In genomic region chr14:21568821-21569220, GRCm38 (mm10) we compare ENCODE assay signal across 18 mouse cellular contexts.
"Had no signal": no experiment of that assay in that cellular context is flagged by ENCODE, and none has a peak within 500 bp of the region (broad histone marks: within the 10 kb centered on the region; RNA-seq: fewer than 3 reads in every experiment).

No protein-coding gene starts in this region.

- ATAC-seq: liver, postnatal 0 days; lung, postnatal 0 days had no signal

- H3K4me3 ChIP-seq: kidney, embryonic 15.5 days; limb, embryonic 12.5 days; limb, embryonic 15.5 days; myocyte; neural tube, embryonic 13.5 days had no signal

- H3K4me2 ChIP-seq: kidney, embryonic 15.5 days; limb, embryonic 12.5 days; limb, embryonic 15.5 days; liver, embryonic 11.5 days; lung, embryonic 14.5 days; neural tube, embryonic 13.5 days had no signal

- H3K36me3 ChIP-seq: kidney, embryonic 15.5 days; limb, embryonic 15.5 days; neural tube, embryonic 13.5 days had no signal

- H3K9ac ChIP-seq: kidney, embryonic 15.5 days; limb, embryonic 12.5 days; limb, embryonic 15.5 days; liver, embryonic 14.5 days; liver, postnatal 0 days; lung, embryonic 14.5 days had no signal

- H3K27me3 ChIP-seq: kidney, embryonic 15.5 days; limb, embryonic 12.5 days; limb, embryonic 15.5 days; neural tube, embryonic 13.5 days had no signal

- H3K27ac ChIP-seq: kidney, embryonic 15.5 days; limb, embryonic 12.5 days; limb, embryonic 15.5 days; liver, embryonic 14.5 days; macrophage; neural tube, embryonic 13.5 days had no signal

- DNase-seq: kidney, adult 8-10 months; kidney, postnatal 10 days; kidney, postnatal 36 days; left cerebral cortex, postnatal 4 days; liver, postnatal 0 days; lung, embryonic 14.5 days; retina, postnatal 1 day; thymus, adult 18-20 months; thymus, postnatal 36 days had no signal

- H3K9me3 ChIP-seq: kidney, embryonic 15.5 days; limb, embryonic 12.5 days; limb, embryonic 15.5 days; neural tube, embryonic 13.5 days had no signal
